Mouse (Mus musculus) heart, adult 18-20 months (tissue): ENCODE measurements around the gene Ggact. TPM values are rescaled to one million over a fixed set of nuclear protein-coding genes. Genes with fewer than 3 reads are reported as not detected.
A peak's percentile ranks its signal among the peaks of the same experiment; 100 is the strongest.

ENCODE experiments used
- DNase-seq, 2 experiments: peaks; one replicate each; pipeline ENCODE4 v3.0.0; 2021 to 2022; ENCODE audit warnings: mixed read lengths in 1 of 2
- total RNA-seq, 2 experiments: library from RNA; stranded (reverse); gene quantifications; 2 replicates each; pipeline ENCODE4 v1.2.3; 2021

Gene Ggact
- total RNA-seq, 2 experiments from 2014 or later: 24.9 to 25.7 TPM

GRCm38 (mm10) chr14:122867531-122868285, 45.8 kb downstream of the Ggact start:
- peak; percentile 25 to 45 for DNase-seq

- no peak for DNase-seq
These were observed 48.0 kb downstream of the Ggact start for GRCm38 (mm10) chr14:122865462-122866129.

GRCm38 (mm10) chr14:122862623-122863022, 50.9 kb downstream of the Ggact start:
- DNase-seq: peak in 1 of 2 experiments; percentile 20

- DNase-seq: no peak
These were observed 53.8 kb downstream of the Ggact start for GRCm38 (mm10) chr14:122859792-122860191.

GRCm38 (mm10) chr14:122852506-122853057, 61.0 kb downstream of the Ggact start:
- no peak for DNase-seq

GRCm38 (mm10) chr14:122837018-122837417, 76.5 kb downstream of the Ggact start:
- no peak for DNase-seq

- DNase-seq: no peak
These were observed 77.3 kb downstream of the Ggact start for GRCm38 (mm10) chr14:122836221-122836620.

GRCm38 (mm10) chr14:122835487-122836190, 77.9 kb downstream of the Ggact start:
- no peak for DNase-seq

GRCm38 (mm10) chr14:122834753-122835152, 78.8 kb downstream of the Ggact start:
- DNase-seq: no peak

GRCm38 (mm10) chr14:122833666-122834065, 79.9 kb downstream of the Ggact start:
- no peak for DNase-seq

- DNase-seq: no peak
These were observed 83.1 kb downstream of the Ggact start for GRCm38 (mm10) chr14:122830433-122830832.

GRCm38 (mm10) chr14:122825464-122825863, 88.1 kb downstream of the Ggact start:
- no peak for DNase-seq

- no peak for DNase-seq
These were observed 89.8 kb downstream of the Ggact start for GRCm38 (mm10) chr14:122823791-122824190.

GRCm38 (mm10) chr14:122821002-122821401, 92.6 kb downstream of the Ggact start:
- no peak for DNase-seq

GRCm38 (mm10) chr14:122800296-122800695, 113.3 kb downstream of the Ggact start:
- DNase-seq: no peak

GRCm38 (mm10) chr14:122793368-122793767, 120.2 kb downstream of the Ggact start:
- no peak for DNase-seq

GRCm38 (mm10) chr14:122790111-122790510, 123.4 kb downstream of the Ggact start:
- no peak for DNase-seq

- DNase-seq: no peak
These were observed 125.4 kb downstream of the Ggact start for GRCm38 (mm10) chr14:122788199-122788598.

GRCm38 (mm10) chr14:122784701-122785100, 128.9 kb downstream of the Ggact start:
- no peak for DNase-seq

GRCm38 (mm10) chr14:122766448-122766847, 147.1 kb downstream of the Ggact start:
- DNase-seq: no peak
